Mouse (Mus musculus): ENCODE data around the gene Opn5. TPM values are rescaled to one million over a fixed set of nuclear protein-coding genes. Genes with fewer than 3 reads are reported as not detected.

Gene Opn5
- total and polyA plus RNA-seq, 2 experiments from 2014 or later = not detected

- DNase-seq (ENCODE audit: low spot score) (no peak), ATAC-seq (ENCODE audit: insufficient read depth, low read depth) (no peak)
- TF ChIP-seq EP300 (IDR thresholded peaks at IDR 0.05; ENCODE audit: low read depth) = no peak
- no peak for TF ChIP-seq CTCF (IDR thresholded peaks at IDR 0.05; ENCODE audit: low read depth)
- WGBS = 68% methylated on average over 3 of the region's 3 CpGs
- Histone ChIP-seq H3K4me3 (ENCODE audit: low read depth, low read length) (no peak overlapping the region), H3K36me3 (replicated peaks; ENCODE audit: control insufficient read depth, insufficient read depth, low read length) (no peaks in the 10 kb centered on the region), H3K9ac (replicated peaks; ENCODE audit: low read depth, low read length) (no peak overlapping the region), H3K9me3 (replicated peaks; ENCODE audit: control insufficient read depth, low read length) (no peaks in the 10 kb centered on the region), H3K4me2 (ENCODE audit: low read depth, low read length) (no peak overlapping the region), H3K4me1 (ENCODE audit: control insufficient read depth, insufficient read depth) (no peaks in the 10 kb centered on the region), H3K27ac (ENCODE audit: low read depth) (no peak overlapping the region), H3K27me3 (ENCODE audit: control insufficient read depth, insufficient read depth, low read length) (no peaks in the 10 kb centered on the region)
These were observed 2.9 kb downstream of the Opn5 start for GRCm38 (mm10) chr17:42608270-42608669.

- TF ChIP-seq EP300 (IDR thresholded peaks at IDR 0.05; ENCODE audit: low read depth) = no peak
- TF ChIP-seq CTCF (IDR thresholded peaks at IDR 0.05; ENCODE audit: low read depth) = peak; percentile 98
- no peak overlapping the region for H3K4me2 ChIP-seq (ENCODE audit: low read depth, low read length)
- peak; percentile 82 for ATAC-seq (ENCODE audit: insufficient read depth, low read depth)
- H3K27ac ChIP-seq (ENCODE audit: low read depth) = no peak overlapping the region
- 21% methylated on average over 15 of the region's 15 CpGs for WGBS
- no peaks in the 10 kb centered on the region for H3K4me1 ChIP-seq (ENCODE audit: control insufficient read depth, insufficient read depth)
- H3K9ac ChIP-seq (replicated peaks; ENCODE audit: low read depth, low read length) = no peak overlapping the region
- no peaks in the 10 kb centered on the region for H3K27me3 ChIP-seq (ENCODE audit: control insufficient read depth, insufficient read depth, low read length)
- no peaks in the 10 kb centered on the region for H3K36me3 ChIP-seq (replicated peaks; ENCODE audit: control insufficient read depth, insufficient read depth, low read length)
- H3K4me3 ChIP-seq (ENCODE audit: low read depth, low read length) = no peak overlapping the region
- H3K9me3 ChIP-seq (replicated peaks; ENCODE audit: control insufficient read depth, low read length) = no peaks in the 10 kb centered on the region
- peak; percentile 64 for DNase-seq (ENCODE audit: low spot score)
These were observed 8.1 kb downstream of the Opn5 start for GRCm38 (mm10) chr17:42602829-42603784.

- Histone ChIP-seq H3K4me1 (ENCODE audit: control insufficient read depth, insufficient read depth) (no peaks in the 10 kb centered on the region), H3K4me2 (ENCODE audit: low read depth, low read length) (no peak overlapping the region), H3K36me3 (replicated peaks; ENCODE audit: control insufficient read depth, insufficient read depth, low read length) (no peaks in the 10 kb centered on the region), H3K9ac (replicated peaks; ENCODE audit: low read depth, low read length) (no peak overlapping the region), H3K4me3 (ENCODE audit: low read depth, low read length) (no peak overlapping the region), H3K9me3 (replicated peaks; ENCODE audit: control insufficient read depth, low read length) (no peaks in the 10 kb centered on the region), H3K27ac (ENCODE audit: low read depth) (no peak overlapping the region), H3K27me3 (ENCODE audit: control insufficient read depth, insufficient read depth, low read length) (no peaks in the 10 kb centered on the region)
- ATAC-seq (ENCODE audit: insufficient read depth, low read depth) (no peak), DNase-seq (ENCODE audit: low spot score) (no peak)
- TF ChIP-seq EP300 (IDR thresholded peaks at IDR 0.05; ENCODE audit: low read depth) (no peak), CTCF (IDR thresholded peaks at IDR 0.05; ENCODE audit: low read depth) (no peak)
- 67% methylated on average over 1 of the region's 1 CpGs for WGBS
These were observed 24.7 kb downstream of the Opn5 start for GRCm38 (mm10) chr17:42586486-42586885.

GRCm38 (mm10) chr17:42583029-42583331, 28.2 kb downstream of the Opn5 start:
- Histone ChIP-seq H3K4me2 (ENCODE audit: low read depth, low read length) (no peak overlapping the region), H3K27ac (ENCODE audit: low read depth) (no peak overlapping the region), H3K4me1 (ENCODE audit: control insufficient read depth, insufficient read depth) (no peaks in the 10 kb centered on the region), H3K27me3 (ENCODE audit: control insufficient read depth, insufficient read depth, low read length) (no peaks in the 10 kb centered on the region), H3K9me3 (replicated peaks; ENCODE audit: control insufficient read depth, low read length) (no peaks in the 10 kb centered on the region), H3K4me3 (ENCODE audit: low read depth, low read length) (no peak overlapping the region), H3K36me3 (replicated peaks; ENCODE audit: control insufficient read depth, insufficient read depth, low read length) (no peaks in the 10 kb centered on the region), H3K9ac (replicated peaks; ENCODE audit: low read depth, low read length) (no peak overlapping the region)
- ATAC-seq (ENCODE audit: insufficient read depth, low read depth) (no peak), DNase-seq (ENCODE audit: low spot score) (no peak)
- TF ChIP-seq EP300 (IDR thresholded peaks at IDR 0.05; ENCODE audit: low read depth) = no peak
- TF ChIP-seq CTCF (IDR thresholded peaks at IDR 0.05; ENCODE audit: low read depth) = no peak
- 58% methylated on average over 2 of the region's 2 CpGs for WGBS

GRCm38 (mm10) chr17:42582281-42583028, 28.7 kb downstream of the Opn5 start:
- H3K9me3 ChIP-seq (replicated peaks; ENCODE audit: control insufficient read depth, low read length) = no peaks in the 10 kb centered on the region
- WGBS = 73% methylated on average over 1 of the region's 1 CpGs
- H3K27me3 ChIP-seq (ENCODE audit: control insufficient read depth, insufficient read depth, low read length) = no peaks in the 10 kb centered on the region
- no peak overlapping the region for H3K27ac ChIP-seq (ENCODE audit: low read depth)
- no peak overlapping the region for H3K9ac ChIP-seq (replicated peaks; ENCODE audit: low read depth, low read length)
- H3K36me3 ChIP-seq (replicated peaks; ENCODE audit: control insufficient read depth, insufficient read depth, low read length) = no peaks in the 10 kb centered on the region
- ATAC-seq (ENCODE audit: insufficient read depth, low read depth) (no peak), DNase-seq (ENCODE audit: low spot score) (no peak)
- no peaks in the 10 kb centered on the region for H3K4me1 ChIP-seq (ENCODE audit: control insufficient read depth, insufficient read depth)
- H3K4me2 ChIP-seq (ENCODE audit: low read depth, low read length) = no peak overlapping the region
- no peak for TF ChIP-seq EP300 (IDR thresholded peaks at IDR 0.05; ENCODE audit: low read depth)
- TF ChIP-seq CTCF (IDR thresholded peaks at IDR 0.05; ENCODE audit: low read depth) = no peak
- H3K4me3 ChIP-seq (ENCODE audit: low read depth, low read length) = no peak overlapping the region
